Mouse (Mus musculus) ovary, postnatal 14 days (tissue): Measurements from ENCODE around the gene Elp5.
"Not testable (repeated sequence)": the region's sequence is repeated elsewhere in the genome, so short reads cannot be mapped to it uniquely, and the experiment has no call there.

Experiments used
- DNase-seq: peaks from one replicate; pipeline ENCODE4 v3.0.0; 2022; ENCODE audit warnings: low spot score

Elp5 gene

GRCm38 (mm10) chr11:69955618-69956017 is 26.7 kb downstream of the Elp5 start:
- not testable (repeated sequence) for DNase-seq

- no peak for DNase-seq
Measured at GRCm38 (mm10) chr11:69953267-69953915, 28.9 kb downstream of the Elp5 start.

DNA sequence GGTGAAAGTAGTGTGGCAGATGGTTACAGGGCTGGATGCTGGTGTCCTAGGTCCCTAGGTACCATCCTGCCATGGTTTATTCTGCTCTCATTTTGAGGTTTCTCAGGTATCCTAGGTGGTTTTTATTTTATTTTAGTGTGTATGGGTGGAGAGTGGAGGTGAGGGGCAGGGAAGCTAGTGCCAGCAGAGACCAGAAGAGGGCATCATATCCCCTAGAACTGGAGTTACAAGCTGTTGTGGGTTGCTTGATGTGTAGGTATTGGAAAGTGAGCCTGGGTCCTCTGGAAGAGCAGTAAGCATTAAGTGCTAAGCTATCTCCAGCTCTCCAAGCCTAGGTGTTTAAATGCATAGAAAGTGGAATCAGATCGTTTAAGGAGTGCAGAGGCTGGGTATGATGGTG is 30.0 kb downstream of the Elp5 start:
- no peak for DNase-seq

GRCm38 (mm10) chr11:69950807-69951459 is 31.4 kb downstream of the Elp5 start:
- no peak for DNase-seq

GRCm38 (mm10) chr11:69948763-69949150 is 33.6 kb downstream of the Elp5 start:
- DNase-seq: peak; percentile 82

- peak; percentile 91 for DNase-seq
Measured at GRCm38 (mm10) chr11:69948066-69948762, 34.1 kb downstream of the Elp5 start, which contains the start of gene Slc2a4. TSS of gene Slc2a4 (minus strand) at chr11:69948188.

DNA sequence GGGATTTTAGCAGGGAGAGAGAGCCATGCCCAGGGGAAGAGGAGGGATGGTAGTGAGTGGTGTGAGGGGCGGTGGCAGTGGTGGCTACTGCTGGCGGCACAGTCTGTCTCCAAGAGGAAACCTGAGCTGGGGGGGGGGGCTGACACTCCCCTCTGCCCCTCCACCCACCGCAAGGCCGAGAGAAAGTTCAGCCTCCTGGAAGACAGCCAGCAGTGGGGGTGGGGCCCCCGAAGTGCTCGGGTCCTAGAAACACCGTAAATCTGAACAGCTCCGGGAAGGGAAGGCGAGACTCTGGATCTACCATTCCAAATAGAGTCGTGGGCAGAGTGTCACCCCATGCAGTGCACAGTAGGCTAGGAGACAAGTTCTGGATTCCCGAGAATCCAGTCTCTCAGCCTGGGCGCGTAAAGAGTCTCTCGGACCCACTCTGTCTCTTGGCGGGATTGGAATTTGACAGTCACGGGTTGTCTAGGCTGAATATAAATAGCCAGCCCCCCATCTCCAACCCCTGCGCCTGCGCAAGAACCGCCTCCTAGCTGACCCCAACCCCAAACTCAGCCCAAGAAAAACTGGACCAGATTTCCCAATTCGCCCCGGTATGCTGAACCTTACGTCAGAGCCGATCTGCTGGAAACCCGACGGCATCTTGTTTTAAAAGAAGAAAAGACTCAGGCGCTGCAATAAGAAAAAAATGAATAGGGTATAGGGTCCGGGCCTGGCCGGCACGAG is 34.8 kb downstream of the Elp5 start:
- DNase-seq: peak; percentile 32

DNA sequence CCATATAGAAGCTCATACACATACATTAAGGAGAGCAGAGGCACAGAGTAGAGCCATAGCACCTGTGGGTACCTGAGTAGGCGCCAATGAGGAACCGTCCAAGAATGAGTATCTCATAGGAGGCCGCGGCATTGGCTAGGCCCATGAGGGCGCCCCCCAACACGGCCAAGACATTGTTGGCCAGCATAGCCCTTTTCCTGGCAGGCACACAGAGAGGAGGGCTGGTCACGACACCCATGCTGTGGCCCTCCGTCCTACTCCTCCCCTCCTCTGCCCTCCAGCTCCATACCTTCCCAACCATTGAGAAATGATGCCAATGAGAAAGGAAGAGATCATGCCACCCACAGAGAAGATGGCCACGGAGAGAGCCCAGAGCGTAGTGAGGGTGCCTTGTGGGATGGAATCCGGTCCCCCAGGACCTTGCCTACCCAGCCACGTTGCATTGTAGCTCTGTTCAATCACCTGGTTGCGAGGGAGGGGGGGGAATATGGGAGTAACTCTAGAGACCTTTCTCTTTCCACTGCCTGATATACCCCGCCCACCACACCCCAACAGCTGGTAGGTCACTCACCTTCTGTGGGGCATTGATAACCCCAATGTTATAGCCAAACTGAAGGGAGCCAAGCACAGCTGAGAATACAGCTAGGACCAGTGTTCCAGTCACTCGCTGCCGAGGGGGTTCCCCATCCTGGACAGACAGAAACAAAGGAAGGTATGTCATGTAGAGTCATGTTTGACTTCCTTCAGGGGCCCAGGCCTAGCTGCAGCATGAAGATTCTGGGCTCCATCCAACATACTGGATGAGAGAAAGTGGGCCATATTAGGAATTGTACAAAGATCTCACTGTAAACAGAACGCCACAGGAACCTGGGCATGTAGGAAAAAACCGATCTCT is 36.1 kb downstream of the Elp5 start:
- DNase-seq: no peak

- DNase-seq: no peak
Measured at GRCm38 (mm10) chr11:69945216-69945615, 37.1 kb downstream of the Elp5 start.

GRCm38 (mm10) chr11:69940962-69941361 is 41.4 kb downstream of the Elp5 start:
- DNase-seq: no peak

- no peak for DNase-seq
Measured at GRCm38 (mm10) chr11:69939731-69940130, 42.6 kb downstream of the Elp5 start.

GRCm38 (mm10) chr11:69939181-69939580 is 43.1 kb downstream of the Elp5 start:
- no peak for DNase-seq

GRCm38 (mm10) chr11:69938401-69938979 is 43.8 kb downstream of the Elp5 start:
- DNase-seq: no peak

DNA sequence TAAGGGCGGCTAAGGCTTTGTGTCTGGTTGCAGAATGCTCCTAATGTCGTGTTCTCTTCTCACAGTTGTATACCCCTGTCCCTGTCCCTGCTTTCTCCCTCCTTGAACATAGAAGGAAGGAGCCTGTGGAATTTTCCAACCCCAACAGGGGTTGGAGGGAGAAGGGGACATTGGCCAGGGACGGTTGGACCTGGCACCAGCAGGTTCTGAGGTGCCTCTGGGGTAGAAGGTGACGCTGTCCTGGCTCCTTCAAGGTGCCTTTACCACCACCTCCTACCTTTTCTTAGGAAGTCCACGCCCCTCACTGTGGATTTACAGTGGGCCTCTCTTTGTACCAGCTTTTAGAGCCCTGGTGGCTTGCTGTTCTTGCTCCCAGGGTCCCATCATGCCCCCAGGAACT is 44.5 kb downstream of the Elp5 start:
- no peak for DNase-seq

DNA sequence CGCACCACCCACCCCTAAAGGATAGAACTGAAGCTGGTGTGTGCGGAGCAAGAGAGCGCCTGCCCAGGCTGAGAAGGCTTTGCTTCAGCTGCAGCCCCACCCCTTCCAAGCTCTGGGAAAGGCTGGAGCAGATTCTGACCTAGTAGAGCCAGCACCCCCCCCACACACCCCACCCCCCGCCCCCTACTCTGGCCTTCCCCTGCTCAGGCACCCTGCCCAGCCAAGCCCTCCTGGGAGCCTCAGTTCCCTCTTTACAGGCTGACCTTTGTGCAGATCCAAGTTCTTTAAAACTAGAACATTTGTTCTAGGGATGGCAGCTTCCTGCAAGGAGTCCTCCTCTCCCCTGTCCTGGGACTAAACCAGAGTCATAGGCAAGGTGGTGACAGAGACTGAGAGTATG is 44.9 kb downstream of the Elp5 start:
- DNase-seq: no peak

DNA sequence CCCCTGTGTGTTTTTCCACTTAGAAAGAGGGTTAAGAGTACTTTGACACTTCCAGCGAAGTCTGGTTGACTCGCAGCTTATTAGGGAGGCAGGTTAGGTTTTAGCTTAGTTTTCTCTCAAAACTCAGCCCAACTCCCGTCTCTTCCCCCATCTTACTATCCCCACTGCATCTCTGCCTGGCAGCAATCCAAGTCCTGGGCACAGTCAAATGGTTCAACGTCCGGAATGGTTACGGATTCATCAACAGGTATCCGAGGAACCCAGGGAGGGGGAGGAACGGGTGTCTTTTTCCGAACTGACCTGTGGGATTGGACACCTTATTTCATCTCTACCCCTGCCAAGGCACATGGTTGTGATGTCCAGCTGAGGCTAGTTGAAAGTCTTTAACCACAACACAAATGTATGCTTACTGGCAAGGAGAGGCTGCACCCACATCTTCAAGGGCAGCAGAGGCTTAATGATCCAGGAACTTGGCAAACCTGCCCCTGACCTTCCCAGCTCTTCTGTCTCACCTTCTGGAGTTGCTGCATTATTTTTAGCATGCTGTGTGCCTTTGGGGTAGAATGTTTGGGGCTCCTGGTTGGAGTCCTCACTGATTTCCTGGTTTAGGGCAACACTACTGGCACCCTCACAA is 45.5 kb downstream of the Elp5 start:
- DNase-seq: no peak

- no peak for DNase-seq
Measured at GRCm38 (mm10) chr11:69936156-69936555, 46.2 kb downstream of the Elp5 start.

DNA sequence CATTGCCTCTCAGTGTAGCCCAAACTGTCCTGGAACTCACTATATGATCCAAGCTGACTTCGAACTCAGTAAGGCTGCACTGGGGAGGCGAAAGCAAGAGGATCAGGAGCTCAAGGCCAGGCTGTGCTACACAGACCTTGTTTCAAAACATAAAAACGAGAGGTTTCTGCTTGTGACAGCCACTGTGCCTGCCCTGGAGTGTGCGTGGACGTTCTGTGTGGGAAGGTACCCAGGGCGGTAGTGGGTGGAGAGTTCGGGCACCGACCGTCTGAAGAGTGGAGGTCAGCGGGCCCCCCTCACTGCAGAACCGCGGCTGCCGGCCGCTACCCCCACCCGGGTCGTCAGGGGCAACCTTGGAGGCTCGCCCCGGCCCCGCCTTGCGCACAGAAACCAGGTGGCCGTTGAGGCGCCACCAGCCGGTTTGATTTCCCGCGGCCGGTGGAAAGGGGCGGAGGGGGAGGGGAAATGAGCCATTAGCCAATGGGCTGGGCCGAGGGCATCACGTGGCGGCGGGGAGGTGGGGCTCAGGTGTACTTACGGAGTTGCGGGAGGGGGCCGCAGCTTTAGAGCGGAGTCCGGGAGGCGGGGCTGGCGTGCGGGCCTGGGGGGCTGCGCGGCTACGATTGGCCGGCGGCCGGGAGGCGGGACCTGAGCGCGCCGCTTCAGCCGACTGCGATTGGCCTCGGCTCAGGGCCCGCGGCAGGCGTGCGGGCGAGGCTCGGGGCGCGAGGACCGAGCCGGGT is 47.0 kb downstream of the Elp5 start, which contains the start of gene Ybx2:
Gene Ybx2 (plus strand): TSS at position 660 of the 743 bp plus-strand sequence.
- peak; percentile 73 for DNase-seq

GRCm38 (mm10) chr11:69934681-69935080 is 47.6 kb downstream of the Elp5 start:
- DNase-seq: no peak

DNA sequence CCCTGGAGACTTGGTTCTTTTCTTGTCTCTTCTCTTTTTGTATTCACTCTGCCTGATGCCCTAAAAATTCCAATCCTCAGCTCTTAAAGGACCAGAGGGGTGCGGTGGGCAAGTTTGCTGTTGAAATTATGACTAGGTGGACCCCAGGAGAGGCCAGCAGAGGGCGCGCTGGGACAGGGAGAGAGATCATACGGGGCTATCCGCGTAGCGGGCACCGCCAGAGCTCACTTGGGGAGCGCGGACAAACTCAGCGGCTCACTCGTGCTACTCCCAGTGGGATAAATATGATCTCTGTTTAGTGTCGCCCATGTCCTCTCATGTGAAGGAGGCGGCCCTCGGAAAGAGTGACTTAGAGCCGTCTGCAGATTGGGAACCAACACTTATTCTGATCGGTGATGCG is 48.1 kb downstream of the Elp5 start:
- peak; percentile 96 for DNase-seq
